Mouse (Mus musculus): ENCODE data around the gene Lrrc75b.

DNA sequence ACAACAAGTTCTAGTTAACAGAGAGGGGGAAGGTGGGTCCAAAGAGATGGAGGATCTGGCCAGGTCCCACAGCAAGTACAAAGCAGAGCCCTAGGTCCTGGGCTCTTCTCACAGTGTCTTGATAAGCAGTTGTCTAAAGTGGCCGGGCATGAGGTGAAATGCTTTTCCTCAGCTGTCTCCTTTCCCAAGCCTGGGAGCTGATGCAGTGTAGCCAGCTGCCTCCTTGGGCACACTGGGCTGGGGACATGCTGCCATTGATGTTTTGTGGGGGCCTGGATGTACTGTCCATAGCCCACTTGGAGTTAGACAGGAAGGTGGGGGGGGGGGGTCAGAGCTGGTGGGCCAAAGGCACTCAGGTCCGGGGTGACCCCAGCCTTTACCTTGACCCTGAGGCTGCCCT, 8.0 kb downstream of the Lrrc75b start:
- no peak for TF ChIP-seq HCFC1 (IDR thresholded peaks at IDR 0.05; ENCODE audit: borderline replicate concordance, insufficient read depth, low read length)
- no peak for TF ChIP-seq CHD2 (IDR thresholded peaks at IDR 0.05; ENCODE audit: low read depth, low read length)
- TF ChIP-seq ZC3H11A (IDR thresholded peaks at IDR 0.05; ENCODE audit: borderline replicate concordance, low read depth, low read length) = no peak
- no peak for TF ChIP-seq MAFK (IDR thresholded peaks at IDR 0.05; ENCODE audit: insufficient read depth, low read depth, low read length)

Measured in ES-E14 (cell line).